Mouse (Mus musculus): ENCODE measurements around the gene Ap5z1. TPM values are rescaled to one million over a fixed set of nuclear protein-coding genes. Genes with fewer than 3 reads are reported as not detected.

Ap5z1 gene
- polyA plus RNA-seq, 1 experiment from 2014 or later, result 10.6 TPM

DNA sequence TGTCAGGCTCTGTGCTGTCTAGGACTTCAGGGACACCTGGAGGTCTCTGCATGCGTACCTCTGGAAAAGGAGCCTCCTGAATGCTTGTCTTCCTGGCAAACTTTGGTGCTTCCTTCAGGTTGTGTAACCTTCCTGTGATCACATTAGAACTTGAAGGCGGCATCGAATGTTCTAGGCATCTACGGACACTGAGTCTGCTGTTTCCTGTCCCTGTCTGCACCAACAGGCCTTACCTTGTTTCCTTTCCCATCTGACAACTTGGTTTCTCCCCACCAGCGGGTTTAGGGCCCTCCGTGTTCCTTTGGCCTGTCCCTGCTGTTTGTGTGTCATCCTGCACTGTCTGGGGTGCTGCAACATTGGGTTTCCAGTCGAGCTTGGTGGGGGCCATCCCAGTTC, 21.7 kb upstream of the Ap5z1 start:
- Histone ChIP-seq H3K4me1 (peaks cover 79% of the 10 kb centered on the region), H3K9me3 (no peaks in the 10 kb centered on the region), H3K27me3 (ENCODE audit: poor library complexity, severe bottlenecking) (peaks cover 23% of the 10 kb centered on the region), H3K27ac (peak overlapping the region; percentile 86; the same call in 1 of the 2 replicates), H3K4me3 (no peak overlapping the region), H3K36me3 (replicated peaks) (peaks cover 21% of the 10 kb centered on the region)
- 88% methylated on average over 7 of the region's 7 CpGs for WGBS
- no peak for DNase-seq (ENCODE audit: extremely low spot score, low spot score)

DNA sequence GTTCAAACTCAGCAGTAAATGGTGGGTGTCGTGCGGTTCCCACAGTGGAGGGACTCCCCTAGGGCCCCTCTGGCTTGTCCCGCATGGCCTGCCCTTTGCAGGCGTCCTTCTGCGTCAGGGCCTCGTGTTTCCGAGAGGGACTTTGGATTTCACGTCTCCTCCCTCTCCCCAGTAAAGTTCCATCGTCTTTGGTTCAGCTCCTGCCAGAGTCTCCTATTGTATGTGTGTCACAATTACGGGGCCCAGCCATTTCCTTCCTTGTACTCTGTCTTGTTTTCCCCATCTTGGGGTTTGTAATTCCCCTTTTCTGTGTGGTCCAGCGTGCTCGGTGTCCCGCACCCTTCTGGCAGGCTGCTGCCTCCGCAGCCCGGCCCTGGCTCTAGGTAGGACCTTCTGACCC, 20.2 kb upstream of the Ap5z1 start:
- Histone ChIP-seq H3K4me1 (peaks cover 90% of the 10 kb centered on the region), H3K27ac (no peak overlapping the region)
- 81% methylated on average over 15 of the region's 15 CpGs for whole genome bisulfite sequencing

DNA sequence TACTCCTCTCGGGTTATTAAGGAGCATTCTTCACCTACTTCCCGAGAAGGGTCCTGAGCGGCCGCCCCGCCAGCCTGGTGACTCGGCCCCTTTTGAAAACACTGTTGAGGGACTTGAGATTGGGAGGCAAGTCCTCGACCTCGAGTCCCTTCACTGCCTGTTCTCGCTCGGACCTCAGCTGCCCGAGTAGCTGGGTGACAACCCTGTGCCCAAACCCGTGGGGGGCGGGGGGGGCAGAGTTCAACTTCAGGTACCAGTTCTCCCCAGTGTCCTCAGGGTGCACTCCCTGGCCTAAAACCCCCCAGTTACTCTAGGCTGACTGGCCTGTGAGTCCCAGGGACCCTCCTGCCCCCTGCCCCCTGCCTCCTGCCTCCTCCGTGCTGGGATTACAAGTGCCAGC, 19.8 kb upstream of the Ap5z1 start:
- H3K4me3 ChIP-seq, result no peak overlapping the region
- H3K9me3 ChIP-seq, result no peaks in the 10 kb centered on the region
- 80% methylated on average over 14 of the region's 14 CpGs for WGBS
- H3K4me1 ChIP-seq, result peaks cover 88% of the 10 kb centered on the region
- H3K27me3 ChIP-seq (ENCODE audit: poor library complexity, severe bottlenecking), result peaks cover 9% of the 10 kb centered on the region; the same call in 1 of the 2 replicates
- H3K27ac ChIP-seq, result peak overlapping the region; percentile 42; the same call in 1 of the 2 replicates
- H3K36me3 ChIP-seq (replicated peaks), result peaks cover 6% of the 10 kb centered on the region
- no peak for DNase-seq (ENCODE audit: extremely low spot score, low spot score)

More for the DNA sequence above, 20.2 kb upstream of the Ap5z1 start:
- Histone ChIP-seq H3K36me3 (replicated peaks) (peaks cover 6% of the 10 kb centered on the region), H3K27me3 (ENCODE audit: poor library complexity, severe bottlenecking) (peaks cover 14% of the 10 kb centered on the region; the same call in 1 of the 2 replicates), H3K4me3 (no peak overlapping the region), H3K9me3 (no peaks in the 10 kb centered on the region)
- DNase-seq (ENCODE audit: extremely low spot score, low spot score), result no peak

DNA sequence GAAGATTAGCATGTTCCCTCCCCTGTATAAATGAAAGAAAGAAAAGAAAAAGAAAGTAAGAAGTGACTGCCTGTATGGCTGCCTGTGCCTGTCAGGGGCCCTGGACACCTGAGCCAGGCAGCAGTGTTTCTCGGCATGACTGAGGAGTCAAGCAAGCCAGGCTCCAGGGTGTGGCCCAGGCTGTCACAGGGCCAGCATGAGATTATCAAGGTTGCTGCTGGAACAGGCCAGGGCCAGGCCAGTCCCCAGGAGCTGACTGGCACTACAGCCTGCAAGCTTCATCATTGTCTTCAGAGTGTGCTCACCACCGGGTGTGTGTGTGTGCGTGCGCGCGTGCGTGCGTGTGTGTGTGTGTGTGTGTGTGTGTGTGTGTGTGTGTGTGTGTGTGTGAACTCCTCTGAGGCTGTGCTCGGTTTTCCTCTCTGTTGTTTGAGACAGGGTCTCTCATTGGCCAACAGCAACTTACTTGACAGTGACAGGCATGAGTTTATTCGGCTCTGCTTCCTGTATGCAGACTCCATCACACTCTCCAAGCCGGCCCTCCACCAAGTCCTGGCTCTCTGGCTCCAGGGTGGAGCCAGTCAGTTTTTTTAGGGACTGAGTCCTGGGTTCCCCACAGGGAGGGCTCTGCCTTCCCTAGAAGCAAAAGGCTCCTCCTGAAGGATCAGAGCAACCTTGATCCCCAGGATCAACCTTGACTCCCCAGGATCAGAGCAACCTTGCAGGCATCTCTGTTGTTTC, 18.8 kb upstream of the Ap5z1 start:
- WGBS, result 75% methylated on average over 11 of the region's 11 CpGs
- peaks cover 5% of the 10 kb centered on the region; the same call in 1 of the 2 replicates for H3K27me3 ChIP-seq (ENCODE audit: poor library complexity, severe bottlenecking)

DNA sequence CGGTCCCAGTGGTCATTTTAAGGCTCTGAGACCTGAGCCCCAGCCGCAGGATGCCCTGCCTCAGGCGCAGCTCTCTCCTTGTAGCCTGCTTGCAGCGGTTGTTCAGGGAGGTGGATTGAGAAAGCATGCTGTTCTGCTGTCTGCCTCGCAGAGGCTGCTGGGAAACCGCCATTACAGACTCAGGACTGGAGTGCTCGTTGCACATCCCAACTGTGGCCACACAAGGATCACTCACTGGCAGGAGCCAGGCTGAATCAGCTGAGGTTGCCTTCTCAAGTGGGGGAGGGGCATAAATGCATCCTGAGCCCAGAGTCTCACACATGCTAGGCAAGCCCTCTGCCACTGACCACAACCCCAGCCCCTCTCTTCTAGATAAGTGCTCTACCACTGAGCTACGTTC, 18.0 kb upstream of the Ap5z1 start:
- H3K27me3 ChIP-seq (ENCODE audit: poor library complexity, severe bottlenecking), result peaks cover 5% of the 10 kb centered on the region; the same call in 1 of the 2 replicates
- H3K4me1 ChIP-seq, result peaks cover 73% of the 10 kb centered on the region
- no peaks in the 10 kb centered on the region for H3K9me3 ChIP-seq
- H3K27ac ChIP-seq, result peak overlapping the region; percentile 69
- H3K36me3 ChIP-seq (replicated peaks), result peaks cover 20% of the 10 kb centered on the region
- DNase-seq (ENCODE audit: extremely low spot score, low spot score), result no peak
- no peak overlapping the region for H3K4me3 ChIP-seq
- WGBS, result 53% methylated on average over 8 of the region's 8 CpGs

More for the DNA sequence above, 18.8 kb upstream of the Ap5z1 start:
- Histone ChIP-seq H3K9me3 (no peaks in the 10 kb centered on the region), H3K4me1 (peaks cover 78% of the 10 kb centered on the region), H3K36me3 (replicated peaks) (peaks cover 13% of the 10 kb centered on the region), H3K4me3 (no peak overlapping the region), H3K27ac (peak overlapping the region; percentile 69; the same call in 1 of the 2 replicates)
- DNase-seq (ENCODE audit: extremely low spot score, low spot score), result no peak

DNA sequence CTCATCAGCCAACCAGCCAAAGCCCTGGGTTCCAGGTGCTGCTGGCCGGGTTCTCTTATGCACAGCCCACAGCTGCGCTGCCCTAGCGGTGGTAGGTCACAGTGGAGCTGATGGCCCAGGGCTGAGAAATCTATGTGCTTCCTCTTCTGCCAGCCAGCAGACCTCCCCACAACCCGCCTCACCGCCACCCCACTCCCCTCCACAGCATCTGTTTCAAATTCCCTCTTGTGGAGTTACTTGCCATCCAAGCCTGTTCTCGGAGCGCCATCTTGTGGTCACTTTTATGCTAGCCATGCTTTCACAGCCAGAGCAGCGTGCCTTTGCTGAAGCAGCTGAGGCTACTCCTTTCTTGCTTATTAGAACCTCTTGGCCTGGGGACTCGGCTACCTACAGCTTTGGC, 15.7 kb upstream of the Ap5z1 start:
- WGBS, result 10% methylated on average over 9 of the region's 9 CpGs
- peaks cover 66% of the 10 kb centered on the region for H3K4me1 ChIP-seq

DNA sequence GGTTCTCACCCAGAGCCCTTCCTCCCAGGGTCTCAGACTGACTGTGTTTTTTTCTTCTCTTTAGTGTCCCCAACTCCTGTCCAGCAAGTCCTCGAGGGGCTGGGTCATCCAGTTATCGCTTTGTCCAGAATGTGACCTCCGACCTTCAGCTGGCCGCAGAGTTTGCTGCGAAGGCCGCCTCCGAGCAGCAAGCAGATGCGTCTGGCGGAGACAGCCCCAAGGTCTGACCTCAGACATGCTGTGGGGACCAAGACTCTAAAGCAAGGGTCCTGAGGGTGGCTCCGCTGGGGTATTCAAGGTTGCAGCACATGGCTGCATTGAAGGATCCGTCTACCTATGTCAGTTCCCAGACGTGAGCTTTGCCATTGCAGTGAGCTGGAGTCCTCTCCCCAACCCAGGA, 15.1 kb upstream of the Ap5z1 start:
- peaks cover 61% of the 10 kb centered on the region for H3K4me1 ChIP-seq
- no peaks in the 10 kb centered on the region for H3K27me3 ChIP-seq (ENCODE audit: poor library complexity, severe bottlenecking)
- peaks cover 48% of the 10 kb centered on the region for H3K36me3 ChIP-seq (replicated peaks)
- 68% methylated on average over 12 of the region's 12 CpGs for WGBS
- H3K27ac ChIP-seq, result peak overlapping the region; percentile 82
- DNase-seq (ENCODE audit: extremely low spot score, low spot score), result no peak
- no peak overlapping the region for H3K4me3 ChIP-seq
- no peaks in the 10 kb centered on the region for H3K9me3 ChIP-seq

More for the DNA sequence above, 15.7 kb upstream of the Ap5z1 start:
- Histone ChIP-seq H3K9me3 (no peaks in the 10 kb centered on the region), H3K4me3 (peak overlapping the region; percentile 4; the same call in 1 of the 2 replicates), H3K36me3 (replicated peaks) (peaks cover 42% of the 10 kb centered on the region), H3K27me3 (ENCODE audit: poor library complexity, severe bottlenecking) (no peaks in the 10 kb centered on the region), H3K27ac (peak overlapping the region; percentile 82)
- peak; percentile 91 for DNase-seq (ENCODE audit: extremely low spot score, low spot score)

DNA sequence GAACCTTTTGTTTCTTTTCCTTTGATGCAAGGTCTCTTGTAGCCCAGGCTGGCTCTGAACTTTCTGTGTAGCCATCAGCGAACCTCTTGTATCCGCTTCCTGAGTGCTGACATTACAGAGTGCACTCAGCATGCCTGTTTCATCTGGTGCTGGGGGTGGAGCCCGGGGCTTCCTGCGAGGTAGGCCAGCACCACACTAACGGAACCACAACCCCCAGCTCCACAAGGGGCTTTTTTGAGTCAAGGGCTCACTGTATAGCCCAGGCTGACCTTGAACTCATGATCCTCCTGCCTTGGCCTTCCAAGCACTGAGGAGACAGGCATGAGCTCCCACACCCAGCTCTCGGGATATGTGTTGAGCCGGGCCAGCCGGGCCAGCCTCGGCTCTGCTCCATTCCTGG, 12.9 kb upstream of the Ap5z1 start:
- 88% methylated on average over 9 of the region's 9 CpGs for WGBS
- peaks cover 39% of the 10 kb centered on the region for H3K4me1 ChIP-seq
- peaks cover 70% of the 10 kb centered on the region for H3K36me3 ChIP-seq (replicated peaks)
- no peaks in the 10 kb centered on the region for H3K9me3 ChIP-seq
- no peak for DNase-seq (ENCODE audit: extremely low spot score, low spot score)
- no peaks in the 10 kb centered on the region for H3K27me3 ChIP-seq (ENCODE audit: poor library complexity, severe bottlenecking)
- H3K27ac ChIP-seq, result 0 out of 2 replicates have a peak overlapping the region, but pooled peaks have one; percentile 17
- H3K4me3 ChIP-seq, result no peak overlapping the region

DNA sequence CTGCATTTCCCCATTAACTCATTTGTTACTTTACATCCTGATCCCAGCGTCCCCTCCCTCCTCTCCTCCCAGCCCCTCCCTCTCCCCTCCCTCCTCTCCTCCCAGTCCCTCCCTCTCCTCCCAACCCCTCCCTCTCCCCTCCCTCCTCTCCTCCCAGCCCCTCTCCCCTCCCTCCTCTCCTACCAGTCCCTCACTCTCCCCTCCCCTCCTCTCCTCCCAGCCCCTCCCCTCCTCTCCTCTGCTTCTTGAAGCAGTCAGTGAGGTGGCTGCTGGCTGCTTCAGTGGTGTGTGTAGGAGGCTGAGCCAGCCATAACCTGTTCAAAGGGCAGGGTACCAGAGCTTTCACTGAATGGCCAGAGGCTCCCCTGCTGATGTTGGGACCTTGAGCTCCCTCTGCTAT, 12.0 kb upstream of the Ap5z1 start:
- H3K9me3 ChIP-seq, result no peaks in the 10 kb centered on the region
- peaks cover 79% of the 10 kb centered on the region for H3K36me3 ChIP-seq (replicated peaks)
- peak; percentile 68 for DNase-seq (ENCODE audit: extremely low spot score, low spot score)
- H3K4me1 ChIP-seq, result peaks cover 40% of the 10 kb centered on the region
- 27% methylated on average over 1 of the region's 1 CpGs for WGBS
- no peak overlapping the region for H3K4me3 ChIP-seq
- no peaks in the 10 kb centered on the region for H3K27me3 ChIP-seq (ENCODE audit: poor library complexity, severe bottlenecking)
- H3K27ac ChIP-seq, result 0 out of 2 replicates have a peak overlapping the region, but pooled peaks have one; percentile 17

DNA sequence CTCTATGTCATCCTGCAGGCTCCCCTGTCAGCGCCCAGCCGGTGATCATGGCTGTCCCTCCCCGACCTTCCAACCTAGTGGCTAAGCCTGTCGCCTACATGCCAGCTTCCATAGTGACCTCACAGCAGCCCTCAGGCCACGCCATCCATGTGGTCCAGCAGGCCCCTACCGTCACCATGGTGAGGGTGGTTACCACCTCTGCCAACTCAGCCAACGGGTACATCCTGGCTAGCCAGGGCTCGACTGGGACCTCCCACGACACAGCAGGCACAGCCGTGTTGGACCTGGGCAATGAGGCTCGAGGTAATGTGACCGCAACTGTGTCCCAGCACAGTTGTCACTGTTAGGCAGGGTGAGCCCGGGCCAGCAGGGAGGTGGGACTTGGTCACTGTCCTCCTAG, 10.0 kb upstream of the Ap5z1 start:
- peaks cover 98% of the 10 kb centered on the region for H3K36me3 ChIP-seq (replicated peaks)
- 93% methylated on average over 13 of the region's 13 CpGs for WGBS
- H3K27ac ChIP-seq, result no peak overlapping the region

DNA sequence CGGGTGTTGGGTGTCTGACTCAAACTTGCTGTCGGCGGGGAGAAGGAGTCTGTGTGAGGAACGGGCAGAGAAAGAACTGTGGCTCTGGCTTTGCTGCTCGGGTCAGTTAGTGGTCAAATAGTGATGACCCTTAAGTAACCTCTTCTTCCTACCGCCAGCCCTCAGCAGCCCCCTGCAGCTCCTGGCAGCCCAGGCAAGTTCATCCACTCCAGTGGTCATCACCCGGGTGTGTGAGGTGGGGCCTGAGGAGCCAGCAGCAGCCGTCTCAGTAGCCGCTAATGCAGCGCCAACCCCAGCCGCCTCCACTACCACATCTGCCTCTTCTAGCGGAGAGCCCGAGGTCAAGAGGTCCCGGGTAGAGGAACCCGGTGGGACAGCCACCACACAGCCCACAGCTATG, 7.4 kb upstream of the Ap5z1 start:
- H3K27me3 ChIP-seq (ENCODE audit: poor library complexity, severe bottlenecking), result no peaks in the 10 kb centered on the region
- 88% methylated on average over 15 of the region's 15 CpGs for WGBS
- DNase-seq (ENCODE audit: extremely low spot score, low spot score), result no peak
- peaks cover 12% of the 10 kb centered on the region for H3K4me1 ChIP-seq
- H3K4me3 ChIP-seq, result no peak overlapping the region
- peaks cover 92% of the 10 kb centered on the region for H3K36me3 ChIP-seq (replicated peaks)
- no peaks in the 10 kb centered on the region for H3K9me3 ChIP-seq
- 0 out of 2 replicates have a peak overlapping the region, but pooled peaks have one; percentile 17 for H3K27ac ChIP-seq

More for the DNA sequence above, 10.0 kb upstream of the Ap5z1 start:
- Histone ChIP-seq H3K9me3 (no peaks in the 10 kb centered on the region), H3K4me1 (peaks cover 21% of the 10 kb centered on the region), H3K27me3 (ENCODE audit: poor library complexity, severe bottlenecking) (no peaks in the 10 kb centered on the region), H3K4me3 (no peak overlapping the region)
- DNase-seq (ENCODE audit: extremely low spot score, low spot score), result no peak

DNA sequence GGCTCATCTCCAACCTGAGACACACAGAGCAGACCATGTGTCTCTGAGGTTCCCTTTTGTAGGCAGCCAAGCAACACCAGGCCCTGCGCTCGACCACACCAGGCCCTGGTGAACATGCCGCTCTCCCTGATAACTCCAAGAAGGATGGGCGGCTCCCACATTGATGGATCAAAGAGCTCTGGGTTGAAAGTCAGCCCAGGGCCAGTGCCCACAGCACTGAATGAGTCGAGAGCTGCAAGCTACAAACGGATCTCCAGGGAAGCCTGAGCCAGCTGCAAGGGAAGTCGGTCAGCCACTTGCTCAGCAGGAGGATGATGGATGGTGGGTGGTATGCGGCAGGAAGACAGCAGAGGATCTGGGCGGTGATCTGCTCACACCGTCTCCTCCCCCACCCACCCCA, 6.4 kb upstream of the Ap5z1 start:
- DNase-seq (ENCODE audit: extremely low spot score, low spot score), result no peak
- 90% methylated on average over 10 of the region's 10 CpGs for WGBS
- Histone ChIP-seq H3K4me3 (no peak overlapping the region), H3K9me3 (no peaks in the 10 kb centered on the region), H3K36me3 (replicated peaks) (peaks cover 88% of the 10 kb centered on the region), H3K4me1 (0 out of 2 replicates have a peak, but pooled peaks cover 5% of the 10 kb centered on the region), H3K27me3 (ENCODE audit: poor library complexity, severe bottlenecking) (no peaks in the 10 kb centered on the region), H3K27ac (no peak overlapping the region)

DNA sequence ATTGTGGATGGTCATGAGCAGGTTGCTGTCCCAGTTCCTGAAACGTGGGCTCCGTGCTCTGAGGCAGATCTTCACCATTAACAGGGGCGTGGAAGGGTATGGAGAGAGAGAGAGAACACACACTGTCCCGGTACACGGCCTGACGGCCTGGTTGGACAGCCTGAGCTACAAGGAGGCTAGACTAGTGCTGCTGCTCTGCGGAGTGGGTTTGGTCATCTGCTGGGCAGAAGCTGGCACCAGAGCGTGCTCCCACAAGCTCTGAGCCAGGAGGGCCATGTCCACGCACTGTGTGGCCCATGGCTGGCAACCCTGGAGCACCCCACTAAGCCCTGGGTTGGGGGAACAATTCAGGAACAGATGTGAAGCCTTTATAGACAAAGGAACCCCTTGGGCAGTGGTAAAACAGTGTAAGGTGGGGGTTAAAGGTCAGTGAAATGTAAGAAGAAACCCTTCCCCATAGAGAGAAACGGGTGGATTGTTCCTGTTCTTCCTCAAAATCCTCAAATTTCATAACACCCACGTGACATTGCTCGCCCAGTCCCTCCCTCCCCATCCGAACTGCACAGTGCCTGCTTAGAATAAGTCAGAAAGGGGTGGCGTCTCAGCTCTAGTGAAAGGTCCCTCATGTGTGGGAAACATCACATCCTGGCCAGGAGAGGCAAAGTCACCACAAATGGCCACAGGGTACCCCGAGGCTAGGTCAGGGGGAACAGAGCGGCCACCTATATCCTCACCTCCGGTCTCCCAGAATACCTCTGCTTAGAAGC, 4.8 kb upstream of the Ap5z1 start:
- peaks cover 75% of the 10 kb centered on the region for H3K36me3 ChIP-seq (replicated peaks)

More for the DNA sequence above, 4.8 kb upstream of the Ap5z1 start:
- WGBS, result 91% methylated on average over 17 of the region's 17 CpGs
- H3K27me3 ChIP-seq (ENCODE audit: poor library complexity, severe bottlenecking), result no peaks in the 10 kb centered on the region
- H3K27ac ChIP-seq, result no peak overlapping the region
- H3K9me3 ChIP-seq, result no peaks in the 10 kb centered on the region
- no peak overlapping the region for H3K4me3 ChIP-seq
- peaks cover 12% of the 10 kb centered on the region for H3K4me1 ChIP-seq
- DNase-seq (ENCODE audit: extremely low spot score, low spot score), result no peak

All from forebrain, embryonic 10.5 days (tissue).